Mouse (Mus musculus): ENCODE measurements around the gene Zdhhc18.

DNA sequence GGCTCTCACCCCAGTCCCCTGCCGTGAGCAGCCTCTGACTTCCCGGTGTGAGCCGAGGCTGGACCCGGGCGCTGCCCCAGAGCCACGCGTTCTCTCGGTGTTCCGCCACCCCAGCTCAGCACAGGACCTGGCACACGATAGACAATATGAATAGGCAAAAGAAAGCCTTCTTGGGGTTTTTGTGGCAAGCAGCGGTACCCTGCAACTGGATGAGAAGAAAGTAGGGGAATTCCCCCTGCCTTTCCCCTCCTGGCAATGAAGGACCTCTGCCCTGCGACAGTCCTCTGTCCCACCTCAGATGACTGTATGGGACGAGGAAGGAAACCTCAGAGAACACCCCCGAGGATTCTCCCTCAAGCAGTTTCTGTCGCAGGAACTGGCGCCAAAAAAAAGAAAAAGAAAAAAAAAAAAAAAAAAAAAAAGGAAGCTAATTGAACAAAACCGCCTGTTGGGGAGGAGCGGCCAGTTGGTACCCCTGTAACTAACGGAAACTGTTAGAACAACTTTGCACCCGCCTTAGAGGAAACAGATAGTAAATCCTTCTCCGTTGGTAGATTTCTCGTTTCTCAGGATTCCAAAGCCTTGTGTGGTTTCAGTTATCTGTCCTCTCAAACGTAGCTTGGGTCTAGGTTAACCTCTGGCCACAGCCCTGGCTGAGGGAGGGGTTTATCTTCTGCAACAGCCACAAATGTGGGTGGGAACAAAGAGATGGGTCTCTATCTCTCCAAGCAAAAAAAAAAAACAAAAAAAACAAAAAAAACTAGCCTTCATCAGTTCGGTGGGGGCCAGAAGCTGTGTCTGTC lies 23.1 kb upstream of the Zdhhc18 start:
- TF ChIP-seq CTCF (IDR thresholded peaks at IDR 0.05; ENCODE audit: control insufficient read depth, insufficient read depth, insufficient replicate concordance, low read depth, low read length) (no peak), POLR2A (IDR thresholded peaks at IDR 0.05; ENCODE audit: control insufficient read depth, low read depth, low read length) (no peak; the same call in 1 of the 2 replicates)

Measured in testis, adult 2 months (tissue).